Mouse (Mus musculus) intestine, embryonic 14.5 days (tissue): ENCODE data around the gene Tenm4. TPM values are rescaled to one million over a fixed set of nuclear protein-coding genes. Genes with fewer than 3 reads are reported as not detected.

Source experiments
- ATAC-seq: fragments of 200-750 bp; cut with Nextera tagmentation; replicated peaks from 2 replicates; pipeline ENCODE4 v1.8.0; 2017; ENCODE audit warnings: low read depth, moderate number of reproducible peaks, moderate TSS enrichment, moderate library complexity; ENCODE audit not compliant: low FRiP score, low TSS enrichment
- DNase-seq: peaks from one replicate; pipeline ENCODE4 v3.0.0-alpha.2; 2018; ENCODE audit warnings: low spot score
- H3K27ac ChIP-seq: fragments of 300-500 bp; sonication (generic); 2 replicates; pipeline ENCODE4 v1.5.1; 2014; ENCODE audit warnings: low read depth, mild to moderate bottlenecking, control low read depth
- H3K27me3 ChIP-seq: fragments of 300-500 bp; sonication (generic); replicated peaks from 2 replicates; pipeline ENCODE4 v1.6.1; 2014; ENCODE audit warnings: low read length, control low read depth; ENCODE audit not compliant: control insufficient read depth, insufficient read depth
- H3K36me3 ChIP-seq: fragments of 300-500 bp; sonication (generic); 2 replicates; pipeline ENCODE4 v1.6.1; 2014; ENCODE audit warnings: low read length, control low read depth; ENCODE audit not compliant: control insufficient read depth, insufficient read depth
- H3K4me1 ChIP-seq: fragments of 300-500 bp; sonication (generic); replicated peaks from 2 replicates; pipeline ENCODE4 v1.6.1; 2014; ENCODE audit warnings: low read length, control low read depth, mixed read lengths; ENCODE audit not compliant: control insufficient read depth, insufficient read depth
- H3K4me2 ChIP-seq: fragments of 300-500 bp; sonication (generic); 2 replicates; pipeline ENCODE4 v1.6.1; 2014; ENCODE audit warnings: low read length
- H3K4me3 ChIP-seq: fragments of 300-500 bp; sonication (generic); 2 replicates; pipeline ENCODE4 v1.5.1; 2014; ENCODE audit warnings: low read depth, low read length, control low read depth, mixed read lengths
- H3K9ac ChIP-seq: fragments of 300-500 bp; sonication (generic); 2 replicates; pipeline ENCODE4 v1.6.1; 2014; ENCODE audit warnings: mild to moderate bottlenecking, low read length
- H3K9me3 ChIP-seq: fragments of 300-500 bp; sonication (generic); 2 replicates; pipeline ENCODE4 v1.6.1; 2016; ENCODE audit warnings: low read length, control low read depth; ENCODE audit not compliant: control insufficient read depth
- WGBS: fragments of 180-500 bp; shearing (Covaris S2); extraction: QIAGEN DNeasy Blood & Tissue Kit; methylation state at CpG from one replicate; pipeline ENCODE4 v1.1.7; 2014; 5-methylcytosine and 5-hydroxymethylcytosine counted together
- polyA plus RNA-seq: library from polyadenylated mRNA; unstranded; fragments of >200 nt; fragmentation: Nextera tagmentation; extraction: Ambion mirVana; gene quantifications from 2 replicates; pipeline ENCODE4 v1.2.1, GENCODE M21; 2014

Tenm4 gene
- polyA plus RNA-seq, 1 experiment from 2014 or later, result 36.5 TPM

DNA sequence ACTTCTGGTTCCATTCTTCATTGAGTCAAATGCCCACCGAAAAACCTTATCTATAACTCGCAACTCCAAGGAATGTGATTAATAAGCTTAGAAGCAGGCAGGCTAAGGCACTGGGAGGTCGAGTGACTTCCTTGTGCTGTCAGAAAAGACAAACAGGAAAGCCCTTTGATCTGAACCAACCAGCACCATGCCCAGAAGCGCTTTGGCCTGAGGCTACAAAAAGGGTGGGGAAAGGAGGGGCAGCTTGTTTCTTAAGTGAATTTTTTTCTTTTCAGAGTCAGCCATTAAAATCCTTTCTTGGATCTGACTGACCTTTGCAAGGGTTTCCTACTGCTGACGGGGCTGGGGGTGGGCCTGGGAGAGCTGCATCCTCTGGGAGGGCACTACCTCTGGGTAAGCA is 731.1 kb downstream of the Tenm4 start:
- H3K9me3 ChIP-seq, result no peaks in the 10 kb centered on the region

DNA sequence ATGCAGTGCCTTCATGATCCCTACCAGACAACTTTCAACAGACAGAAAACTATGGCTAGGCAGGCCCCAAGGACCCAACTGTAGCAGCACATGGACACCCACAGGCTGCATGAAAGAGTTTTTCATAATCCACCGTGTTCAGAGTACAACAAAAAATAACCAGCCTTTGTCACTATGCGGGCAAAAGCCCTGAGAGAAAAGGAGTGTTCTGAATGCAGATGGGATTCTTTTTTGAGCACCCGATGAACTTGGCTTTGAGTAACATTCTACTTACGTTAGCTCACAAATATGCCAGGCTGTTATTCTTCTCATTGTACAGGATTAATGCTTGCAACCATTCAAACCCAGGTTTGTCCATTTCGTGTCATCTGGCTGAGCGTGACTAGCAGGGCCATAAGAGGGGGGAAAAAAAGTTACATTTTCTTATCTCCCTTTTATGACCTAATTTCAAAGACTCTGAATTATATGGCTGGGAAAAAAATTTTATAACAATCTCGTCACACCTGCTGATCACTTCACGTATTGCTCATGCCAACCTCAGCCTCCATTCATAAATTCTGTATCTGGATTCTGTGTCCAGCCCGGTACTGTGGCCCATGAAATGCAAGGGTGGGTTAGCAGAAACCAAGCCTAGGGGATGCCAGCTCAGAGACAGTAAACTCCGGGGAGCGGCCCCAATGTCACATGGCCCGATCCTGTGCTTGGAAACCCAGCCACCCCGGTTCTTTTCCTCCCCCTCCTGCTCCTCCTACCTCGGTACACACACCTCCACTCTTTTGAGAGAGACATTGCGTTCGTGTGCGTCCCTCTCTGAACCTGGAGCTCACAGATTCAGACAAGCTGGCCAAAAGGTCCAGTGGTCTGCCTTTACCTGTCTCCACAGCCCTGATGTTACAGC is 732.3 kb downstream of the Tenm4 start:
- 77% methylated on average over 17 of the region's 17 CpGs for WGBS
- H3K27ac ChIP-seq, result no peak overlapping the region
- H3K27me3 ChIP-seq, result no peaks in the 10 kb centered on the region
- no peaks in the 10 kb centered on the region for H3K9me3 ChIP-seq
- DNase-seq (no peak), ATAC-seq (no peak)
- H3K4me2 ChIP-seq, result no peak overlapping the region
- peaks cover 9% of the 10 kb centered on the region; the same call in 1 of the 2 replicates for H3K36me3 ChIP-seq
- no peak overlapping the region for H3K9ac ChIP-seq
- peaks cover 13% of the 10 kb centered on the region; the same call in 1 of the 2 replicates for H3K4me1 ChIP-seq
- no peak overlapping the region for H3K4me3 ChIP-seq

More for the DNA sequence above, 731.1 kb downstream of the Tenm4 start:
- Histone ChIP-seq H3K36me3 (peaks cover 9% of the 10 kb centered on the region; the same call in 1 of the 2 replicates), H3K27me3 (no peaks in the 10 kb centered on the region), H3K4me1 (peaks cover 13% of the 10 kb centered on the region; the same call in 1 of the 2 replicates), H3K4me3 (no peak overlapping the region), H3K27ac (no peak overlapping the region), H3K9ac (no peak overlapping the region), H3K4me2 (no peak overlapping the region)
- no peak for DNase-seq
- 38% methylated on average over 5 of the region's 5 CpGs for WGBS
- ATAC-seq, result no peak

DNA sequence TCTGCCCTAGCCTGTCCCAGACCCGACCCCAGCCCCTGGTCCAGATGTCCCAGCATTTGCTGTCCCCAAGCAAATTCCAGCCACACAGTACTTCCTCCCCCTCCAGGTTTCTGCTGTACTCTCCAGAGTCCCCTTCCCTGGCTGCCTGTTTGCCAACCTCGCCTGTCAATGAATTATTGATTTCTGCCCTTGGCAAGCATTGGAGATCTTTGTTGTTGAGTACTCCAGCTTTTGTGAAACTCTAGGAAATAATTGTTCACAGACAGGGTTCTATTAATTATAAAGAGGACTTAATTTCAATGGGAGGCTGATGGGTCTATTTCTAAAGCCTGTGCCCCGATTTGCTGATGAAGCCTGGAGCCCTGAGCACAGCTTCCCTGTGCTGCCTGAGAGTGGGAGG is 733.4 kb downstream of the Tenm4 start:
- Histone ChIP-seq H3K9me3 (no peaks in the 10 kb centered on the region), H3K4me1 (0 out of 2 replicates have a peak, but pooled peaks cover 4% of the 10 kb centered on the region), H3K4me2 (no peak overlapping the region), H3K9ac (no peak overlapping the region), H3K27me3 (no peaks in the 10 kb centered on the region), H3K4me3 (no peak overlapping the region), H3K27ac (no peak overlapping the region), H3K36me3 (peaks cover 9% of the 10 kb centered on the region; the same call in 1 of the 2 replicates)
- WGBS, result 53% methylated on average over 3 of the region's 3 CpGs
- no peak for DNase-seq
- no peak for ATAC-seq

DNA sequence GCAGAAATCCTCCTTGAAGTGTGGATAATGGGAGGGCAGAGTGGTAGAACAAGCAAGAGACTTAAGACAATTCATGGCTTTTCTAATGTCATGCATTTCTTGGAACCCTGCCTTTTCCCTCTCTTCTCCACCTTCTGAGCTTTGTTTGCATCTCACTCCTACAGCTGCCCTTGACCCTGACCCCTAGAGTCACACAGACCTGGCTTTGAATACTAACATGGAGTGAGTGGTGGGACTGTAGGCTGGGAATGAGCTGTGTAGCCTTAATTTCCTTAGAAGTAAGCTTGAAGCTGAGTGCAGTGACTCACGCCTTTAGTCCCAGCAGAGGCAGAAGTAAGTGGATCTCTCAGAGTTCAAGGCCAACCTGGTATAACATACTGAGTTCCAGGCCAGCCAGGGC is 733.9 kb downstream of the Tenm4 start:
- Histone ChIP-seq H3K4me2 (no peak overlapping the region), H3K4me1 (0 out of 2 replicates have a peak, but pooled peaks cover 4% of the 10 kb centered on the region), H3K4me3 (no peak overlapping the region), H3K9me3 (no peaks in the 10 kb centered on the region), H3K9ac (no peak overlapping the region), H3K27ac (no peak overlapping the region), H3K27me3 (no peaks in the 10 kb centered on the region), H3K36me3 (peaks cover 9% of the 10 kb centered on the region; the same call in 1 of the 2 replicates)
- ATAC-seq, result no peak
- DNase-seq, result no peak
- 91% methylated on average over 1 of the region's 1 CpGs for WGBS

DNA sequence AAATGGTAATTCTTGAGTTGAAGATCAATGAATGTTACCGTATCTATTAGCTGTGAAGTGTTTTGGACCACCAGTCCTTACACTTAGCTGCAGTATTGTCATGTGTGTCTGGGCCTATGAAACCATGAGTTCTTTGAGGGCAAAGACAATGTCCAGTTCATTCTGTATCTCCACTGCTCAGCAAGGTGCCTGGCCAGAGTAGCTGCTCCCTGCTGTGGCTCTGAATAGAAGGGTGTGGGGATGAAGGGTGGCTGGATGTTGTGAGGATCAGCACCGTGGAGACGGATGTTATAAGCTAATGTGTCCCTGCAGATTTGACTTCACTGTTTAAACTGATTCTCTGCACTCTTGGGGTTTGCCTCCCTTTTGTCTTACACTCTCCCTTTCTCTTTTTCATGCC is 734.4 kb downstream of the Tenm4 start:
- DNase-seq, result no peak
- 87% methylated on average over 3 of the region's 3 CpGs for WGBS
- Histone ChIP-seq H3K27ac (no peak overlapping the region), H3K27me3 (no peaks in the 10 kb centered on the region), H3K4me1 (0 out of 2 replicates have a peak, but pooled peaks cover 4% of the 10 kb centered on the region), H3K9ac (no peak overlapping the region), H3K36me3 (peaks cover 9% of the 10 kb centered on the region; the same call in 1 of the 2 replicates), H3K4me2 (no peak overlapping the region), H3K4me3 (no peak overlapping the region), H3K9me3 (no peaks in the 10 kb centered on the region)
- ATAC-seq, result no peak

DNA sequence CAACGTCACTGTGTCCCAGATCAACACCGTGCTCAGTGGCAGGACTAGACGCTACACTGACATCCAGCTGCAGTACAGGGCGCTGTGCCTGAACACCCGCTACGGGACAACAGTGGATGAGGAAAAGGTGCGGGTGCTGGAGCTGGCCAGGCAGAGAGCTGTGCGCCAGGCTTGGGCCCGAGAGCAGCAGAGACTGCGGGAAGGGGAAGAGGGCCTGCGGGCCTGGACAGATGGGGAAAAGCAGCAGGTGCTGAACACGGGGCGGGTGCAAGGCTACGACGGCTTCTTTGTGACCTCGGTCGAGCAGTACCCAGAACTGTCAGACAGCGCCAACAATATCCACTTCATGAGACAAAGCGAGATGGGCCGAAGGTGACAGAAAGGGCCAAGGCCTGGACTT is 735.2 kb downstream of the Tenm4 start:
- ATAC-seq, result no peak
- Histone ChIP-seq H3K27me3 (no peaks in the 10 kb centered on the region), H3K4me1 (0 out of 2 replicates have a peak, but pooled peaks cover 4% of the 10 kb centered on the region), H3K9me3 (no peaks in the 10 kb centered on the region), H3K36me3 (peaks cover 9% of the 10 kb centered on the region; the same call in 1 of the 2 replicates), H3K9ac (no peak overlapping the region), H3K27ac (no peak overlapping the region), H3K4me2 (no peak overlapping the region), H3K4me3 (no peak overlapping the region)
- DNase-seq, result no peak
- 91% methylated on average over 20 of the region's 20 CpGs for WGBS

DNA sequence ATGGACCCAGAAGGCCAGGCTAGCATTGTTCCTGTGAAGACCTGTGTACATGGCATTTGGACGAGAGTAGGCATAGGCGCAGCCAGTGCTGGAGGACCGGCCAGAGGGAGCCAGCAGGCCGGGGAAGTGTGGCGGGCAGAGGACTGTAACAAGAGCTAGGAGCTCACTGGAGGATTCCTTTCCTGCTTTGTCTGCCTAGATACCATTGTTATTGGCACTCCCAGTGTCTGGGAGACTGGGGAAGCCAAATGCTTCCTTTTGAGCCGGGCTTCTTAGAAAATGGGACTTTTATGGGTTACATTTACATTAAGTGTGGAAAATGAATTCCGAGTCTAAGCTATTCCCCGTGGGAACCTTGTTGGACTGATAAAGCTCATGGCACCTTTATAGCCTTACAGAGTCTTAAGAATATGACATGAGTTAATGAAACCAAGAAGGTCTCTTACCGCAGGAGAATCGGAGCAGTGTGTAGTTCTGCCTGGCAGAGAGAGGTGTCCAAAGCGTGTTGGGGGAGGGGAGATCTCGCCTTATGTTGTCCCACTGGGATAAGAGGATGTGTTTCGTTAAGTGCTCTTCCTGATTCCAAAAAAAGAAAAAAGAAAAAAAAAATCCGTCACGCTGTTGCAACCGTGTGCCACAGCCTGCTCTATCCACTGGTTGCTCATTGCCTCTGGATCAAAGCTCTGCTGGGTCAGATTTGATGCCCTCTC is 737.1 kb downstream of the Tenm4 start:
- 86% methylated on average over 16 of the region's 16 CpGs for WGBS

DNA sequence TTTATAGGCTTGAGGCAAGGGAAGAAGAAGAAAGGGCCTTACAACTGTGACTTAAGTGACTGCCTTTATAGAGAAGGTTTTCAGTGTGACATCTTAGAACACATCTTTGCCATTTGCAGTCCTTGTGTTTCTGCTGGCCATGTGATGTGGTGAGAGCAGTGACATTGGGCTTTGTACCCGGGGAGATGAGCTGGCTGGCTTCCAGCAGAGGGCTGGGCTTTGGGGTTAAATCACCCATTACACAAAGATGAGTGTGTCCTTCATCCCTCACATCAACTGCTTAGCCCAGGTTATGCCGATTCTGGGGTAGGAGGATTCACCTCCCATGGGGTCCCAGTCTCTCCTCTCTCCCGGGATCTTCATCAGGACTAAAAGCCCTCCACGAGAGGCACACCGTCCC is 738.8 kb downstream of the Tenm4 start:
- Histone ChIP-seq H3K36me3 (peaks cover 7% of the 10 kb centered on the region; the same call in 1 of the 2 replicates), H3K9ac (no peak overlapping the region), H3K4me2 (no peak overlapping the region), H3K4me3 (no peak overlapping the region), H3K27ac (no peak overlapping the region), H3K27me3 (no peaks in the 10 kb centered on the region), H3K4me1 (no peaks in the 10 kb centered on the region), H3K9me3 (no peaks in the 10 kb centered on the region)
- 83% methylated on average over 5 of the region's 5 CpGs for WGBS
- DNase-seq (no peak), ATAC-seq (no peak)

More for the DNA sequence above, 737.1 kb downstream of the Tenm4 start:
- Histone ChIP-seq H3K4me1 (no peaks in the 10 kb centered on the region), H3K9ac (no peak overlapping the region), H3K9me3 (no peaks in the 10 kb centered on the region), H3K27ac (no peak overlapping the region), H3K4me3 (no peak overlapping the region), H3K4me2 (no peak overlapping the region), H3K36me3 (peaks cover 7% of the 10 kb centered on the region; the same call in 1 of the 2 replicates), H3K27me3 (no peaks in the 10 kb centered on the region)
- DNase-seq (no peak), ATAC-seq (no peak)
